Mouse (Mus musculus) brain, adult 2 months (tissue): ENCODE results near the gene Atrnl1.
A peak's percentile ranks its signal among the peaks of the same experiment; 100 is the strongest.
"Not testable (repeated sequence)": the region's sequence is repeated elsewhere in the genome, so short reads cannot be mapped to it uniquely, and the experiment has no call there.

Experiments used
- DNase-seq: peaks from one replicate; pipeline ENCODE4 v3.0.0; 2011; ENCODE audit warnings: low read depth, low spot score

Gene Atrnl1

DNA sequence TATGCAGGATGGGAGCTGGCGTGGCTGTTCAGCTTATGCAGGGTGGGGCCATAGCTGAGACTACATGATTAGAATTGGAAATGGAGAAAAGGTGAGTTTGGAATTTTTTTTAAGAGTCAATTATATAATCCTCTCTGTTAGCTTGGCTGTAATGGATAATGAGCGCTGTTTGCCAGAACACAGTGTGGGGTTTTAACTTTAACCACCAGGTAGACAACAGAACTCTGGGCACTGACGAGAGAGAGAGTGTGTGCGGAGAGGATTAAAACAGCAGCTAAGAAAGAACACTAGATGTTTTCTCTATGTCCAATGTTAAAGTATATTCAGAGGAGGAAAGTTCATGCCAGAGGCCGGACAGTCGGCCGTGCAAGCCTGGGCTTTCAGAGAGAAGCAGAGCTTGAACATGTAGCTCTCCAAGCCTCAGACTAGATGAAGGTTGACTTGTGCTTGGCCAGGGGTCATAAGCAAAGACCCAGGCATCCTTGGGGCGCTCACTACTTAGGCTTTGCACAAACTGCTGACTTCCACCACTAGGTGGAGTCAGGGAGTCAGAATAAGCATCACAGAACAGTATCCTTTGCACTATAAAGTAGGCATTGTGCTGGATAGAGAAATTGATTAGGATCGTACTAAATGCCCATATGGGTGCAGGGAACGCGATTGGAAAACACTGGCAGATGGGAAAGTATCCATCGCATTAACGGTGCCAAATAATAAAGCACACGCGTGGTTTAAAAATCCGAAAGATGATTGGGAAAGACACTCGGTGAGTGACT lies 205.6 kb downstream of the Atrnl1 start:
- peak; percentile 57 for DNase-seq

DNA sequence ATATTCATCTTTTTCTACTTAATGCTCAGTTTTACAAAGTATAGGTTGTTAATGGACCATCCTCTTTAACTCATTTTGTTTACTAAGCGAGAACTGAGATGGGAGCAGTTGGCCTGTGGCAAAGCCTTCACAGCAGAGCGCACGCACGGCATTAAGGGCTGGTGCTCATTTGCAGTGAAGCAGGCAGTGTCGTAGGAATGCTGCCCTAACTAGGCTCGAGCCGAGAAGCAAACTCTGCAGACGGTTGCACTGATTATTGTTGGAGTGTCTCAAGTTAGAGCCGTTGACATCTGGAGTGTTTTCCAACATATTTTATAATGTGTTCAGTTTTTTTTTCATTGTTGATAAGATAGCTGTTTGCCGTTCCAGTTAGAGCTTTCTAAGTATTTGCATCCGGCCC lies 206.9 kb downstream of the Atrnl1 start:
- DNase-seq, result no peak

DNA sequence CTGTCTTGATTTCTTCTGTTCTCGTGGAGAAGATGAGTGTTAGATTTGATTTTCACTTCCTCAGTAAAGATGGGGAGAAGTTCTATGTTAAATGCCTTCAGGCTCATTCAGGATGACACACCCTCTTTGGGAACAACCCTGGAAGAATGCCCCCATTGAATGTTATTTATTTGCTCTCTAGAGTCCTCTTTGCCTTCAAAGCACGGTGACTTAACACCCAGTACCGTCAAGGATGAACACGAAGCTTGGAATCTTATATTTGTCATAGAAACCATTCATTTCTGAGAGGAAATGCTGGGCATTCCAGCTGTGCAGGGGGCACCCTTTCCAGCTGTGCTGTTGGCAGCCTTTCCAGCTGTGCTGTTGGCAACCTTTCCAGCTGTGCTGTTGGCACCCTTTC lies 212.6 kb downstream of the Atrnl1 start:
- no peak for DNase-seq

DNA sequence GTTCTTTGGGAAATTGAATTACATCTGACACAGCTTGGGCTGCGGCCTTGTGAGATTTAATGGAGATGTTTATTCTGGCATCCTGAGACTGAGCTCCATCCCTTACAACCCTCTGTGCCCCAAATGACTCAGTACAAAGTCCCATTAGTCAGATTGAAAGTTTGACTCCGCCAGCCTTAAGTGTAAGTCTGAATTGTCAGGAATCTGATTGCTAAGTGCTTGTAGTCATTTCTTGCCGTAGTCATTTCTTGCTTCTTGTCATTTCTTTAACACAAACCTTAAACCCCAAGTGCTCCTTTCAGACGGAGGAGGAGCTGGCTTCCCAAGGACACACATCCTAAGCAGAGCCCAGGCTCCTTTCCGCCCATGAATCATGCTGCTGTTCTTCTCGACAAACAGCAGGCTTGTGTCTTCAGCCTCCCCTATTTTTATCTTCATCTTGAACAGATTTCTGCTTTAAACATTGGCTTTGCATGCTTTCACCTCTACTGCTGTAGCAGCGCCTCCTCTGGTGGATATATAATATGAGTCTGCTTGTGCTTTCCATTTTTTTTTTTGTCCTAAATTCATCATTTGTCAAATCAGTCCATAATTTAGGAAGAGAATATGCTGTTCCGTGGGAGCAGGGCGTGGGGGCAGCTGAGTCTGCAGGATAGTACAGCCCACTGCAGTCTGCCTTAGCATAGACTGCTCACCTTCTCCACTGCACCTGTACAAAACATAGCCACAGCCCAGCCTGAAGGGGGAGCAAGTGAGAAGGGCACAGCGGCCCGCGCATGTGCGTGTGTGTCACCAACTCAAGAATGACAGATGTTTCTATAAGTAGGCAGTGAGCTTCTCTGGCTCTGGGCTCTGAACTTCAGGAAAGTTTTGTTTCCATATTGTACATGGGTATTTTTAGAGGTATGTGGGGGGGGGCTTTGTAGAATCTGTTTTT lies 214.7 kb downstream of the Atrnl1 start:
- DNase-seq, result peak; percentile 85

DNA sequence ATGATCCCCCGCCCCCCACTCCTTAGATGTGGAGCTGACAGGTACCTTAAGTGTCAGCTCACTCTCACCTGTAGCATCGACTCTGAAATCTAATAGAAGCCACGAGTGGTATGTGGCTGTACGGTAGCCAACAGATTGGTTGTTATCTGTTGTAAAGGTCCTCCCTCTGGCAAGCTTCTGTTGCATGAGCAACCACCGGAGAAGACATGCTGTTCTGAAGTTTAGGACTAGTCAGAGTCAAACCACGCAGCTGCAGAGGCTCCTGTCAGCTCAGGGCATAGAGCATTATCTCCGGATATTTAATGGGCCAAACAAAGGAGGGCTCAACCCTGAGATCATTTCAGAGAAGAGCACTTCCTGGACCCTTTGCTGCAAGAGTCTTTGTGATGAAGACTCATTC lies 222.2 kb downstream of the Atrnl1 start:
- DNase-seq, result no peak

DNA sequence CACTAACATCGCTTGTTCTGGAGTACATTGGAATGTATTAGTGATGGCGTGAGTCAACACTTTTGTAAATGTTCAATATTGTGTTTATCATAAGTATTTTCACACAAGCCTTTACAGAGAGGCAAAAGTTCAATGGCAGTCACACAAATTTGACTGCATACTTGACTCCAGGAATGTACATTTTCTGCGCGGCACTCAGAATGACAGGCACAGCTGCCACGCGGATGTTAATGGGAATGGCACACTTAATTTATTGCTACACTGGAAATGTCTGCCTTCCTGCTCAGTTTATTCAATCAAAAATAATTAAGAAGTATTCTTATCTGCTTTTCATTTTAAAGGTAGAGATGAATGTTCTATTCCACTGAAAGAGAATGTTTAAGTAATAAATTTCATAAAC lies 227.0 kb downstream of the Atrnl1 start:
- no peak for DNase-seq

DNA sequence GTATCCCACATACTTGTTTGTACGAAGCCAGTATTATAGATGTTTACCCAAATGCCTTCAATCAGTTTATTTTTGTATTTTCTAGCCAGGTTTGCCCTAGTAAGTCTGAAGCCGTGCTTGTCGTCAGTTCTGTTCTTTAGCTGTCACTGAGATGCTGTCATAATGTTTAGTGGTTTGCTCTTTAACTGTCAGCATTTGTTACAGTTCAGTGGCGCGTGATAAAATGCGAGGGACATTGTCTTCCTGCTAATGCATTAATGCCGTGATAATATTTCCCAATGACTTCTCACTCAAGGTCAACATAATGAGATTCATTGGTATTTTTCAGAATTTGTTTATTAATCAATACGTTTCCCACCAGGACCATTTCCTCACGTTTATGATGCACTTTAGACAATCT lies 227.7 kb downstream of the Atrnl1 start:
- no peak for DNase-seq

DNA sequence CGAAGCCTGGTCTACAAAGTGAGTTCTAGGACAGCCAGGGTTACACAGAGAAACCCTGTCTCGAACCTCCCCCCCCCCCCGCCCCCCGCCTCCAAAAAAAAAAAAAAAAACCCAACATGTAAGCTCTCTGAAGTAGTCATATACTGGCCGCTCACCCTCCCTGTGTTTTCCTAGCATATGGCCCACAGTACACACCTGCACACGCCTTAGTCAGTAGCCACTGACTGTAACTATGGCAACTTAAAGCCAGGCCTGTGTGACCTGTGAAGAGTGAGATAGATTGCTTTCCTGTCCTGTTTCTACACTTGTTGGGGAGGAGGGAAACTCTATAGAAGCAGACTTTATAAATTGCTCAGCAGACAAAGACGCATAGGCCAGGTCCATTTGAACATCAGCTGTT lies 239.1 kb downstream of the Atrnl1 start:
- DNase-seq, result no peak

DNA sequence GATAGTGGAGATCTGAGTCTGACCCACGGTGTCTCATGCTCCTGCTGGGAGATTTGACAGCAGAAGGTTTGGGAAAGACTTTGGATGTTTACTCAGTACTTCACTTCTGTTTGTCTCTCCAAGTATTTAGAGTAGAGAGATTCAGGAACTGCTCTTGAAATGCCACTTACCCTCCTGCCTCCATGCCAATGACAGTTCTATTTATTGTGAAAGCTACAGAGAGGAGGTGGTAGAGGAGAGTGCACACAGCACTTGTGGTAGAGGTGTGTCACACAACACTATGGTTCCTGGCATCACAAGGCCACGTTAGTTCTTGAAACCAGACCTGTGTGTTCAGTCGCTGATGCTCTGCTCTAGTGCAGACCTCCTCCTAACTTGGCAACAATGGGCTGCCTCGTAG lies 257.5 kb downstream of the Atrnl1 start:
- DNase-seq, result no peak

DNA sequence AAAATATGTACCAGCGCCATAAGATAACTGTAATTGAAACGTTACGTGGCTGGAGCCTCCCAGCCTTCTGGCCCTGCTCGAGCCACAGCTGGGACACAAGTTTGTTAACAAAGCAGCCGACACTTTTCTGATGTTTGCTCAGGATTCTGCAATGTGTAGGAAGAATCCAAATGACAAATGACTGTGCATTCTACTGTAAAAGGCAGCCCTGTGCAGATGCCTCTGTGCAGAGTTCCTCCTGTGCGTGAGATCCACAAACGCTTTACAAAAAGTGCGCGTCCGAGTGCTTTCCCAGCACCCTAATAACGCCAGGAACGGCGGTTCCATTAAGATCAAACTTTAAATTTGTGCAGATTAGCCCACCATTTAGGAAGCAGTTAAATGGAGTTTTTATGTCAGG lies 260.0 kb downstream of the Atrnl1 start:
- DNase-seq, result peak; percentile 19

DNA sequence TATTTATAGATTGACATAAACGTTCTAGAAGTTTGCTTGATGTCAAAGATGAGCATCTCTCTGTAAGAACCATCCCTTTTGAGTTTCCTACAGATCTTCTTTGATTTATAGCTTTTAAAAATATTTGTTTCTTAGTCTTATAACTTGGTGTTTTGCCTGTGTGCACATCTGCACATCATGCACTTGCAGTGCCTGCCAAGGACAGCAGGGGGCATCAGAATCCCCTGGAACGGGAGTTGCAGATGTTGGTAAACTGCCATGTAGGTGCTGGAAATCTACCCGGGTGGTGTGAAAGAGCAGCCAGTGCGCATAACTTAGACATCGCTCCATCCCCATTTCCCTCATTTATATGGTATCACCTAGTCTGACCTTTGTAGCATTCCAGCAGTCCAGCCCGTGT lies 265.2 kb downstream of the Atrnl1 start:
- DNase-seq, result no peak

DNA sequence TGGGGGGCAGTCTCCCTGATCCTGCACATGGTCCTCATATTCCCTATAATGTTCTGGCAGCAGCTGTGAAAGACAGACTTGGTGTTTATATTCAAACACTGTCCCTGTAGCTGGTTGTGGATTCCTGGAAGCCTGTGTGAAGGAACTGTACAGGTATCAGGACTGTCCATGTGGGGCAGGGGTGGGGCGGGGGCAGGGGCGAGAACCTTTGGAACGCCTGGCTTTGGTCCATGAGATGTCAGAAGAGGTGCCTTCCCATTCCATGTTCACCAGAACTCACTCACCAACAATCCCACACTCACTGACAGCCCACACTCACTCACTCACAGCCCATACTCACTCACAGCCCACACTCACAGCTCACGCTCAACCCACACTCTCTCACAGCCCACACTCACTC lies 266.5 kb downstream of the Atrnl1 start:
- no peak for DNase-seq

DNA sequence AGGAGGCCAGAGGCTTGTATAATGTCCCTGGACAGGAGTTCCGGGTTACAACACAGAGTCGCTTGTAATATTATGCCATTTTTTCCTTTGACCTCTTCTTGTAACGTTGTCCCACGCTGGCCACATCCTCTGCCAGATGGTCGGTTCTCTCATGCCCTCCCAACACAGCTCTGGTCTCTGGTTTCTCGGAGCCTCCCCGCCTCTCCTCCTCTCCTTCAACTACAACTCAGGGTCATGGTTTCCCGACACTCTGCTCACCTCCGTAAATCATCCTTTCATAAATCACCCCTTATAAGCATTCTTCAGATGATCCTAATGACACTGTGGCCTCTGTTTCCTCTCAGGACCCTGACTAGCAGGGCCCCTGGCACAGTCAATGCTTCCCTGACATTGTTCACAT lies 267.7 kb downstream of the Atrnl1 start:
- DNase-seq, result no peak

DNA sequence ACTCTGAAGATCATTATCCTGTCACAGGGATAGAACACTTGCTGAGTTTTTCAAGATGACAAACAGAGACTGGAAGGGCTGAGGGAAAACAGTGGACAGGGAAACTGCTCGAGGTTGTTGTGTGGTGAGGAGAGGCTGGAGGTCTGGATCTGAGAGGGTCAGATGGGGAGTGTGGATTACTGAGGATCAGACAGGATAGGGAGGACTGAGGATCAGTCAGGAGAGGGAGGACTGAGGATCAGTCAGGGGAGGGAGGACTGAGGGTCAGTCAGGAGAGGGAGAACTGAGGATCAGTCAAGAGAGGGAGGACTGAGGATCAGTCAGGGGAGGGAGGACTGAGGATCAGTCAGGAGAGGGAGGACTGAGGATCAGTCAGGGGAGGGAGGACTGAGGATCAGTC lies 269.0 kb downstream of the Atrnl1 start:
- not testable (repeated sequence) for DNase-seq

DNA sequence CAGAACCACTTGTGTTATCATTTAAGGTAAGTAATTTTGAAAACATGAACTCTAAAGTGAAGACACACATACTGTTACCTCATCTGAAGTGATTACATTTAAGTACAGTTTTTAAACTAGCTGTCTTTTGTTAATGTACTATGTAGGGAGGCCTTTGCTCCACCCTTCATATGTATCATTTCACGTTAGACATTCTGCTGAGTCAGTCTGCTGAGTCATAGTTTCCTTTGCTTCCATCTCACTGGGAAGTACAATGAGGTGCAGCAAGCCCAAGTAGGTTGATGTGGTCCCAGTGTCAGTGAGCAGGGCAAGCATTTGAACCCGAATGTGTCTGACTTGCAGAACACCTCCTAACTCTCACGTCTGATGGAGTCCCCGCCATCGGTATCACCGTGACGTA lies 271.1 kb downstream of the Atrnl1 start:
- DNase-seq, result peak; percentile 39

DNA sequence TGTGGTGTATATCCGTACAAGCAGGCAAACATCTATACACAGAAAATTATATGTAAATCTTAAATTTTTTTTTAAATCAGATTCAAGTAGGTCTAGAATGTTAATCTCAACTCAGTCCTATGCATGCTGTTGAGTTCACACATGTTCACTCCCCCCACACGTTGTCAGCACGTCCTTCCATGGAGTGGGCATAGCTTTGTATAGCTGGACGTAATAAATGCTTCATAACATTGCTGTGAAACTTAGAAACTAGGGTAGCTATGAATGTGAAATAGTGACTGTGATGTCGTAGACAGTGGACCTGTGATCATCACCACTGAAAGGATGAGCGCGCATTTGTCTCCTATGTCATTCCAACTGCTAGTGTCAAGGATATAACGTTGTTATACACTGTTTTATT lies 278.0 kb downstream of the Atrnl1 start:
- no peak for DNase-seq

DNA sequence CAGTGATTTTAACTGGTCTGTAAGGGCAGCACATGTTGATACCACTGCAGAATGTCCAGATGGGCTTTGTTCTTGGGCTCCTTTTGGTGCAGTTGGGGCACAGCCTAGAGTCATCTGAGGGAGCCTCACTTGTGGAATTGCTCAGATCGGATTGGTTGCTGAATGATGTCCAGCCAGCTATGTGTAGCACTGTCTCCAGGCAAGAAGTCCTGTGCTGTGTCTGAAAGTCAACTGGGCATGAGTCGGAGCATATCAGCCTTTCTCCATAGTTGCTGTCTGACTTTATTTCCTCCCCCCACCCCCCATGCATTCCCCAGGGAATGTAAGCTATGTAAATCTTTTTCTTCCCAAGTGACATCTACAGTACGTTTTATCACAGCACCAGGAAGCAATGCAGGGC lies 278.9 kb downstream of the Atrnl1 start:
- no peak for DNase-seq

DNA sequence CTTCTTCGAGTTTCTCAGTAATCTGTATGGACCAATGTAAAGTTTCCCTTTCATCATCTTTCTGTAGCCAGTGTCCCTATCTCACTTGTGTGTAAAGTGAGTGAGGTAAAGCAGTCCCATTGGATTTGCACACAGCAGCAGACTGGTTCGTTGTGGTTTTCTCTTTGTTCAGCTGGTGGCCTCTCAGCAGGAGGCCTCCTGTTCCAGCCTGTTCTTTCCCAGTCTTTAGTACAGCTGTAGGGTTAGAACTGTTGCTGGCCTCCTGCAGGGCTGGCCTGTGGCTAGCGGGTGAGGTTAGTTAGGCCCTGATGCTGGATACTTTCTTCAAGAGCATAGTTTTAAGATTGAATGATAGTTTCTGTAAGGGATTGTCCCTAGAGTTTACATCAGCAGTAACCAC lies 280.1 kb downstream of the Atrnl1 start:
- DNase-seq, result no peak

DNA sequence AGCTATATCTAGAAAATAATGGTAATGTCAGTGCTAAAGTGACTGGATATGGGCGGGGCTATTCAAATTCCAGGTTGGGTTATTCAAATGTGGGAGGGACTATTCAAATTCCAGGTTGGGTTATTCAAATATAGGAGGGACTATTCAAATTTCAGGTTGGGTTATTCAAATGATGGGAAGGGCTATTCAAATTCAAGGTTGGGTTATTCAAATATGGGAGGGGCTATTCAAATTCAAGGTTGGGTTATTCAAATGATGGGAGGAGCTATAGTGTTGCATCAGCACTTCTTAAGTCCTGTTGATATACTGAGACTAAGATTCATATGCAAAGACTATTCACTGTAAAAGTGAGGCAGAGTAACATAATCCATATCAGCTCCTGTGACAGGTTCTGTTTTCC lies 283.4 kb downstream of the Atrnl1 start:
- DNase-seq, result no peak

DNA sequence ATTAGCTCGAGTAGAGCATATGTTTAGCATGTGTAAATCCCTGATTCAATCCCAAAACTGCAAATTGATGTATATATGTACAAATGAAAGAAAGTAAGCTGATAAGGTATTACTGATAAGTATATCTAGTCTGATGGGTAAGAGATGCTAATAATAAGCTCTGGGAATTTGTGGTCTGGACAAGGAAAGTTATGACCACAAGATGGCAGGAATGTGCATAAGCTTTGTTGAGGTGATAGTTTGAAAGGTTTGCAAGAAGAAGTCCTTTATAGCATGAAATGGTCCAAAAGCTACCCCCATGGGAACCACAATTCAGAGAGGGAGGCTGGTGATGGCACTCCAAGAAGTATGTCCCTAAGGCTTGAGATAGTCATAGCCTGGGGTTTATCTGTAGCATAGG lies 289.2 kb downstream of the Atrnl1 start:
- DNase-seq, result peak; percentile 55

DNA sequence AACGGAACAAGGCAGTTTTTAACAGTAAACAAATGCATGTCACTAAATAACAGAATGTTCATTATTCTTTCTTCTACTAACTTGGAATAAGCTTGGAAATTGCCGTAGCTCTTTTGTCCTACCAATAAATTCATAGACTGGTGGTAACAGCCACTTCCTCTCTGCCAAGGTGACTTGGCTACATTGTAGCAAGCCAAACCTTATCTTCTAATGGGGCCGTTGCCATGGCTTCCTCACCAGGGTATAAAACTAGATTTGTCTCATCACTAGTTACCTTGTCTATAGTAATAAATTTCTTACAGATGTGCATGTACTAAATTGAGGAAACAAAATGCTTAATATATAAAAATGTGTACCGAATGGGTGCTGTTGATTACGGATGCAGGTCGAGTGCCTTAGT lies 298.6 kb downstream of the Atrnl1 start:
- no peak for DNase-seq

DNA sequence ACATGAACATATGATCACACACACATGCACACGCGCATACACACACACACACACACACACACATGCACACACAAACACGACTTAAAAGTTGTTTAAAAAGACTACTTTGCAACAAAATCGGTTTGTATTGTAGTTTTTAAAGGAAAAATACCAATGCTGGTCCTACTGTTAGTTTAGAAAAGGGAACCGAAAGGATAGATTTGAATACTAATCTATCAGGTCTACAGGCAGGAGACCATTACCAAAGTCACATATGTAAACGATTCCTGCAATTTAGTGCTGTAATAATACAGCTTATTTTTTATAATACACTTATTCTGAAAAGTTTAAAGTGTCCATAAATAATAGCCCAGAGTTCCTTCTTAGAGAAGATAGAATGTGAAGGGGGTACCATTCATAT lies 299.8 kb downstream of the Atrnl1 start:
- DNase-seq, result no peak

DNA sequence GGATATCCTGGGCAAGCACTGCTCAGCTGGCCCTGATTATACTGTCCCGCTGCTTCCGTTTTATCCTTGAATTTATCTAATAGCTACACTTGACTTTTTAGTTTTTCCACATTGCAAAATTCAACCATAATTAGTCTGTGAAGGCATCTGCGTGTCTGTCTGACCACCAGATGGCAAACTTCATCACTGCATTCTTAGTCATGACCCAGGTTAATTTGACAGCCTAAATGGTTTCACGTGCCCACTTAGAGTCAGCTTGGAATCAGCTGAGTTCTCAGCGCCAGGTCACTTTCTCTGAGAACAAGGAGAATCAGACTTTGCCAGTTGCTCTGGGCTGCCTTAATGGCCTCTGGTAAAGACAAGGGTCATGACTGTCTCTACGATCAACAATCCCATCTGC lies 305.5 kb downstream of the Atrnl1 start:
- peak; percentile 55 for DNase-seq
